Mouse (Mus musculus) intestine, postnatal 0 days (tissue): ENCODE measurements around the gene Trim38. TPM values are rescaled to one million over a fixed set of nuclear protein-coding genes. Genes with fewer than 3 reads are reported as not detected.

ENCODE experiments used
- ATAC-seq: fragments of 200-750 bp; cut with Nextera tagmentation; 2 replicates; pipeline ENCODE4 v1.8.0; 2017; ENCODE audit warnings: mild to moderate bottlenecking, moderate TSS enrichment, moderate library complexity
- H3K27ac ChIP-seq: fragments of 300-500 bp; sonication (generic); 2 replicates; pipeline ENCODE4 v1.5.1; 2014; ENCODE audit warnings: mild to moderate bottlenecking, low read depth, low read length, moderate library complexity
- H3K27me3 ChIP-seq: fragments of 300-500 bp; sonication (generic); replicated peaks from 2 replicates; pipeline ENCODE4 v1.6.1; 2014; ENCODE audit warnings: low read length, mixed read lengths; ENCODE audit not compliant: control insufficient read depth, insufficient read depth
- H3K36me3 ChIP-seq: fragments of 300-500 bp; sonication (generic); 2 replicates; pipeline ENCODE4 v1.6.1; 2014; ENCODE audit warnings: mild to moderate bottlenecking, moderate library complexity; ENCODE audit not compliant: control insufficient read depth, insufficient read depth
- H3K4me1 ChIP-seq: fragments of 300-500 bp; sonication (generic); replicated peaks from 2 replicates; pipeline ENCODE4 v1.6.1; 2014; ENCODE audit warnings: antibody characterized with exemption, low read length, mixed read lengths; ENCODE audit not compliant: control insufficient read depth, insufficient read depth
- H3K4me2 ChIP-seq: fragments of 300-500 bp; sonication (generic); replicated peaks from 2 replicates; pipeline ENCODE4 v1.6.1; 2014; ENCODE audit warnings: low read depth, mild to moderate bottlenecking, moderate library complexity
- H3K4me3 ChIP-seq: fragments of 300-500 bp; sonication (generic); 2 replicates; pipeline ENCODE4 v1.5.1; 2014; ENCODE audit warnings: low read depth, low read length
- H3K9ac ChIP-seq: fragments of 300-500 bp; sonication (generic); 2 replicates; pipeline ENCODE4 v1.6.1; 2014; ENCODE audit warnings: mild to moderate bottlenecking, low read depth, low read length
- H3K9me3 ChIP-seq: fragments of 300-500 bp; sonication (generic); 2 replicates; pipeline ENCODE4 v1.6.1; 2016; ENCODE audit warnings: mixed run types; ENCODE audit not compliant: control insufficient read depth
- CTCF ChIP-seq: sonication (generic); IDR thresholded peaks from 2 replicates; pipeline ENCODE4 v1.5.1; 2016; ENCODE audit warnings: low read depth, mild to moderate bottlenecking, control low read depth, antibody characterized with exemption, moderate library complexity
- WGBS: fragments of 180-500 bp; shearing (Covaris S2); extraction: QIAGEN DNeasy Blood & Tissue Kit; methylation state at CpG from one replicate; pipeline ENCODE4 v1.1.7; 2014; 5-methylcytosine and 5-hydroxymethylcytosine counted together
- polyA plus RNA-seq: library from polyadenylated mRNA; unstranded; fragments of >200 nt; fragmentation: Nextera tagmentation; extraction: Ambion mirVana; gene quantifications from 2 replicates; pipeline ENCODE4 v1.2.1, GENCODE M21; 2015

Trim38 gene
- polyA plus RNA-seq, 1 experiment from 2014 or later = not detected

DNA sequence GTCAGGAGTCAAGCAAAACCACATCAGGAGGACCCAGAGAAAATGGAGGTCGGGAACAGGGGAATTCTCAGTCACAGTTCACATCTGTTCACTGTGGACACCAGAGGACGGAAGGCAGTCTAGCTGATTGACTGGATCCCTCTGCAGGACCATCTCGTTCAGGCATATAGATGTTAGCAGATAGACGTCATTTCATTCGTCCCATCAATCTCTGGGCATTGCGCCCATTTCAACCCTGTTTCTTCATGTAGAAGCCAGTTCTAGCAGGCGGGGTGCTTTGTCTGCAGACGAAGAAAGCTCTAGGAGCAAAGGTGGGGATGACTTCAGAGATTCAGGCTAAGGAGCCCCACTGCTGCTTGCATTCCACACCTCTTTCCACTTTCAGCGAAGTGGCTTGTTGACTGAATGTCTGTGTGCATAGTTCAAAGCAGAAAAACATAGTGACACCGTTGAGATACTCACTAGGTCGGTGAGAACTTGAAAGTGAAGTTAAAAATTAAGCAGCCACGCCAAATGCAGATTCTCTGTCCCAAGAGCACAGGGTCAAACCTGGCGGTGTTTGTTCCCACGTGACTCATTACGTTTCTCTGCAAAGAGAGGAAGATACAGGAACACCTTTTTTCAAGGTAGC, 36.8 kb downstream of the Trim38 start, which contains the start of gene Slc17a2:
TSS of gene Slc17a2 (plus strand) at position 572 of the 631 bp plus-strand sequence.
- 0 out of 2 replicates have a peak within 1 kb of the TSS, but pooled peaks have one; percentile 30 for H3K4me2 ChIP-seq
- no peaks in the 10 kb centered on the region for H3K36me3 ChIP-seq
- peak; percentile 22; the same call in 1 of the 2 replicates for ATAC-seq
- H3K4me3 ChIP-seq = no peak within 1 kb of the TSS
- 51% methylated on average over 15 of the region's 15 CpGs for whole genome bisulfite sequencing
- H3K9me3 ChIP-seq = no peaks in the 10 kb centered on the region
- H3K27me3 ChIP-seq = no peaks in the 10 kb centered on the region
- H3K27ac ChIP-seq = no peak within 1 kb of the TSS
- H3K4me1 ChIP-seq = no peaks in the 10 kb centered on the region
- TF ChIP-seq CTCF = no peak
- H3K9ac ChIP-seq = no peak within 1 kb of the TSS

GRCm38 (mm10) chr13:23816148-23816547, 46.4 kb downstream of the Trim38 start:
- 68% methylated on average over 2 of the region's 2 CpGs for WGBS
- no peaks in the 10 kb centered on the region for H3K36me3 ChIP-seq
- no peak overlapping the region for H3K4me3 ChIP-seq
- H3K4me2 ChIP-seq = no peak overlapping the region
- TF ChIP-seq CTCF = peak; percentile 54
- no peaks in the 10 kb centered on the region for H3K27me3 ChIP-seq
- H3K9me3 ChIP-seq = no peaks in the 10 kb centered on the region
- no peaks in the 10 kb centered on the region for H3K4me1 ChIP-seq
- no peak for ATAC-seq
- H3K9ac ChIP-seq = no peak overlapping the region
- no peak overlapping the region for H3K27ac ChIP-seq

DNA sequence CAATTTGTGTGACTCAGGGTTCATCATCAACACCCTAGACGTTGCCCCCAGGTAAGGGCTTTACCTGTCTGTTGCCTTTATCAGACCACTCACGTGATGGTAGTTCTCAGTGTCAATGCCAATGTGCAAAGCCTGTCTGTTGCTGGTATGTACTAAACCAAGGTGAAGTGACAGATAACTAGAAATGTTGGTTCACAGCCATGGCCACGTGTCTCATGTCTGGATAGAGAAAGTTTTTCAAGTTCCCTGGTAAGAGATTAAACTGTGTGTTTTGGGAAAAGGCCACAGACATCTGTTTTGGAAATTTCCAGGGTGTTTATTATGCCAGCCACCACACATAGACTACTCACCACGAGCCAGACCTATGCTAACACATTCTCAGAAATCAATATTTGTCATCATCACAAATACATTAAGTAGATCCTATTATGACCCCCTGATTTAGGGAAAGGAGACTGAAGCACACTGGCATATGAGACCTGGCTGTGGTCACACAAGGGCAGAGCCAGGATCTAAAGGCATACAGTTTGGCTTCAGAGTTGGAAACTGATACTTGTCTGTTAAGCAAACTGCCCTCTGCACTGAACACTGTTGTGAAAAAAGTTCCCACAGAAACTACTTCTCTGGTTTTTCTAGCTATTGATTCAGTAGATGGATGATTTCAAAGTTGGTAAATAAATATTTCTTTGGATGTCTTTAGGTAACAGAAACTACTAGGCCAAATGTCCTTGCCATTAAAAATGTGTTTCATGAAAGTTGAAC, 50.6 kb downstream of the Trim38 start:
- Histone ChIP-seq H3K9me3 (no peaks in the 10 kb centered on the region), H3K27me3 (no peaks in the 10 kb centered on the region), H3K36me3 (no peaks in the 10 kb centered on the region), H3K4me3 (no peak overlapping the region), H3K27ac (no peak overlapping the region), H3K4me2 (no peak overlapping the region), H3K9ac (no peak overlapping the region), H3K4me1 (no peaks in the 10 kb centered on the region)
- no peak for ATAC-seq
- 48% methylated on average over 4 of the region's 4 CpGs for WGBS
- TF ChIP-seq CTCF = no peak

GRCm38 (mm10) chr13:23822213-23822612, 52.5 kb downstream of the Trim38 start:
- no peaks in the 10 kb centered on the region for H3K9me3 ChIP-seq
- WGBS = 65% methylated on average over 3 of the region's 3 CpGs
- ATAC-seq = no peak
- TF ChIP-seq CTCF = no peak
- no peak overlapping the region for H3K27ac ChIP-seq
- no peak overlapping the region for H3K9ac ChIP-seq
- no peaks in the 10 kb centered on the region for H3K36me3 ChIP-seq
- no peaks in the 10 kb centered on the region for H3K4me1 ChIP-seq
- no peak overlapping the region for H3K4me2 ChIP-seq
- H3K27me3 ChIP-seq = no peaks in the 10 kb centered on the region
- no peak overlapping the region for H3K4me3 ChIP-seq

DNA sequence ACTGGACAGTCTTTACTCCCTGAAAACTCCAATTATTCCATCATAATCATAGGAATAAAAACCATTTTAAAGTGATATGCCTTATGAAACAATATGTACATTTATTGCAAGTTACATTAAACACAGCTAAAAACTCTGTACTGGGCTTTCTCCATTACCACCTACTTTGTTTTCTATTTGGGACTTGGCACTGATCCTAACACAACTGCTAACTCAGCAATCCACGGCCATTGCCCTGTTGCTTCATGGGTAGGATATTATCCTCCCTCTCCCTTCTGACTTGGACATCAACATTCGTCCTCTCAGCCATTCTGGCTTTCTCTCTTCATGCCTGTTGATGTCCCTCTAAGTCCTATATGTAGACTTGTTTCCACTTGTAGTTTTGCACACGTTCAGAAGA, 56.9 kb downstream of the Trim38 start:
- 74% methylated on average over 3 of the region's 3 CpGs for WGBS
- no peak for TF ChIP-seq CTCF
- no peaks in the 10 kb centered on the region for H3K36me3 ChIP-seq

GRCm38 (mm10) chr13:23833053-23833452, 63.3 kb downstream of the Trim38 start:
- no peak for ATAC-seq
- Histone ChIP-seq H3K4me2 (no peak overlapping the region), H3K9me3 (no peaks in the 10 kb centered on the region), H3K9ac (no peak overlapping the region), H3K27ac (no peak overlapping the region), H3K4me3 (no peak overlapping the region), H3K36me3 (no peaks in the 10 kb centered on the region), H3K27me3 (no peaks in the 10 kb centered on the region), H3K4me1 (no peaks in the 10 kb centered on the region)
- TF ChIP-seq CTCF = peak; percentile 86
- 8% methylated on average over 6 of the region's 6 CpGs for WGBS

More for the DNA sequence above, 56.9 kb downstream of the Trim38 start:
- no peak overlapping the region for H3K4me2 ChIP-seq
- H3K27ac ChIP-seq = no peak overlapping the region
- no peaks in the 10 kb centered on the region for H3K27me3 ChIP-seq
- no peak overlapping the region for H3K4me3 ChIP-seq
- no peak overlapping the region for H3K9ac ChIP-seq
- no peaks in the 10 kb centered on the region for H3K4me1 ChIP-seq
- H3K9me3 ChIP-seq = no peaks in the 10 kb centered on the region
- ATAC-seq = no peak
